Mouse (Mus musculus) T-helper 2 cell (primary cell): ENCODE measurements at regions not wholly inside any gene's neighbourhood (a gene's known extent, or its start where the extent isn't known, plus 50 kb on each side); places are given as distances from the start of the nearest gene placed in this dataset.

Experiments
- in situ Hi-C: fragments of 300-600 bp; cut with MboI, MseI; formaldehyde crosslinking; loops from one replicate; pipeline ENCODE4 v1.15.1; 2025; ENCODE audit warnings: high pct_unique_total_duplicates

GRCm38 (mm10) chr7:70484201-70484600, 117.7 kb upstream of the Nr2f2 start:
- in situ Hi-C loops, result no loop called here

- in situ Hi-C loops, result no loop called here
Measured at GRCm38 (mm10) chr7:70483536-70483935, 117.0 kb upstream of the Nr2f2 start.

DNA sequence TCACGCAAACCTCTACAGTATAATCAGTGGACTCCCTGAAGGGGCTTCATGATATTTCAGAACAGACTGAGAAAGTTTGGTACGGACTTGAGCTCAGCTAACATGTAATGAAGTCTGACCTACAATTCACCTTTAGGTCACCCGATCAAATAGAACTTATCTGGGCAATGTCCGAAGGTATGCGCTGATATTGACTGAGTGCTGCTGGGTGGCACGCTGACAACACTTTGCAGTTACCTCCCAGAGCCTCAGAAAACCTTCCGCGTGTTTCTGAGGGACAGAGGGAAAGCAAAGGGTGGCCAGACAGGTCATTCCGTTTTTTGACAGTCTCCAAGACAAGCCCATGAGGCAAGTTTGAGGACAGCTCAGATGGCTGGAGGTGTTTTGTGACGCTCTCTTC, 115.3 kb upstream of the Nr2f2 start:
- in situ Hi-C loops, result no loop called here

GRCm38 (mm10) chr7:70472786-70473185, 106.3 kb upstream of the Nr2f2 start:
- in situ Hi-C loops, result no loop called here

DNA sequence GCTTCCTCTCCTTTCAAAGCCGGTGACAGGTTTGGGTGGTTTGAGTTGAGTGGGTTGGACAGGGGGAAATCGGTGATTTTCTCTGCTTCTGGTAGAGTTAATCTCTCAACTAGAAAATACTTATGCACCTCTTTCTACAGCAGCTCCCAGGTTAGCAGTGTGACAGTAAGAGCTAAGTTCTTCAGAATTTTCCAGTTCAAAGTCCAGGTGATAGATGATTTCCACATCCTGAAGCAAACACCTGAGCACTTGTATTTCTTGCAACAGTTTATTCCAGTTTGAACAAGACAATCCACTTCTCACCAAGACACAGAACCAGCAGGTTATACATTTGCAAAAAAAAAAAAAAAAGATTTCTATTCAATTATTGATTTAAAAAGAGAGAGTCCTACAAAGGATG, 104.0 kb upstream of the Nr2f2 start:
- in situ Hi-C loops, result no loop called here

- in situ Hi-C loops, result no loop called here
Measured at GRCm38 (mm10) chr7:70462131-70462530, 95.6 kb upstream of the Nr2f2 start.

- in situ Hi-C loops, result no loop called here
Measured at GRCm38 (mm10) chr7:70454525-70454924, 88.0 kb upstream of the Nr2f2 start.

GRCm38 (mm10) chr7:70452816-70453215, 86.3 kb upstream of the Nr2f2 start:
- in situ Hi-C loops, result no loop called here

DNA sequence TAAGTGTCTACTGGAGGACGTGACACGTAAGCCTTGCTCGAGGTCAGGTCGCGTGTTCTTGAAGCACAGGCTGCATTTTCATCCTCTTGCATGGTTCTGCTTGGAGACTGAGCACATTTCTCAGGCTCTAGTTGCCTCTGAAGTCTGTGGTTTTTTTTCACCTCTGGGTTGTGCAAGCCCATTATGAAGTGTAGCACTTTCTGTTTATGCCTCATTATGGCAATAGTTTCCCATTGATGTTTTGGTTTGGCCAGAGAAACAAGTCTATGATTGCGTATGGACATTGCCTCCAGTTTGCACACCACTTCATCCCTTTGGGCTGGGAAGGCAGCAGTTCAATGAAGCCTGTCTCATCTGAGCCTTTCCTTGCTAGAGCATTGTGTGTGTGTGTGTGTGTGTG, 72.4 kb upstream of the Nr2f2 start:
- in situ Hi-C loops, result no loop called here

DNA sequence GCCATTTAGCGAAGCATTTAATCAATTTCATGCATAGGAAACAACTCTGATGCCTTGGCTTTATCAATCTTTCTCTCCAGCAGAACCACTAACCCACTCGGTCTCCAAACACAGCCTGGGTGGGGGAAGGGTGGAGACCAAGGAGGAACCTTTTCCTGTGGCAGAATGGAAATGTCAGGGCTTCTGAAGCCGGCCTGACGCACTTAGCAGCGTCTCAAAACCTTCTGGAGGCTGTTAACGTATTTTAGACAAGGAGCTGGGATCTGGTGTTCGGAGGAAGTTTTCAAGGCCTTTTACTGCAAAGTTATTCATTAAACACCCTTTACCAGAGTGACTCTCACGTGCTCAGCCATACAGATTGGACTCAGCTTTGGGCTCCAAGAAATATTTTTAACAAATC, 67.3 kb upstream of the Nr2f2 start:
- in situ Hi-C loops, result no loop called here

- in situ Hi-C loops, result no loop called here
Measured at GRCm38 (mm10) chr7:70433358-70433757, 66.8 kb upstream of the Nr2f2 start.

DNA sequence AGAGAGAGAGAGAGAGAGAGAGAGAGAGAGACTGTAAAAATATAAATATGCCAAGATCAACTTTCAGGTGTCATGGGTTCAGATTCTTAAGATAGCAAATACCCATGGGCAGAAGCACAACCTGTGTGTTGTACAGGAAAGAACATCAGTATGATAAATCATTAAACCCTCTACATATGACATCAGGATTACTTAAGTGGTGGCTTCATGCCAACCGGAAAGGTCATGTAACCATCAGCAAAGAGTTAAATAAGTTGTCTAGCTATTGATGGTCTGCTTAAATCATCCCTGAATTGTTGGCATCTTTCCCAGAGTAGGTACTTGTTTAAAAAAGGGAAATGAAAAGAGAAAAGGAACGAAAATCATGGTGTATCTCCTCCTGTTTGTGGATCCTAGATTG, 65.2 kb upstream of the Nr2f2 start:
- in situ Hi-C loops, result no loop called here

DNA sequence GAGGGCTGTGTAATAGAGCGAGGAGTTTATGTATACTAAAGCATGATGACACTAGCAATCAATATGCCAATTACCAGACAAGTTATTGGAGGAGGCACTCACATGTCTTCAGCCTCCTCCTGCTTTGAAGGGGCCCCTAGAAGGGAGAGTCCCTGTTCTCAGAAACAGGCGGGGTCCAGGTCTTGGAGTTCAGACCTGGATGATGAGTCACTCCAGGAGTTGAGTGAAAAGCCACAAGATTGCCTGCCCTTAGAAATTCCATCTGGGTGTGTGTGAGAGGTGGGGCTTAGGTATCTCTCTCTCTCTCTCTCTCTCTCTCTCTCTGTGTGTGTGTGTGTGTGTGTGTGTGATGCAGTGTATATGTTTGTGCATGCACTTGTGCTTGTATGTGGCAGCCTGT, 62.8 kb upstream of the Nr2f2 start:
- in situ Hi-C loops, result no loop called here

GRCm38 (mm10) chr7:70424231-70424620, 57.7 kb upstream of the Nr2f2 start:
- in situ Hi-C loops, result no loop called here

- in situ Hi-C loops, result no loop called here
Measured at GRCm38 (mm10) chr7:70423524-70424230, 57.1 kb upstream of the Nr2f2 start.

- in situ Hi-C loops, result loop anchor here (10.0 kb wide), 1 partner anchor 1302 kb away; no protein-coding TSS in a partner anchor
Measured at GRCm38 (mm10) chr7:70416185-70416941, 49.8 kb upstream of the Nr2f2 start.
